Mouse (Mus musculus) heart, postnatal 0 days (tissue): ENCODE measurements at regions not wholly inside any gene's neighbourhood (a gene's known extent, or its start where the extent isn't known, plus 50 kb on each side); places are given as distances from the start of the nearest gene placed in this dataset.
A peak's percentile ranks its signal among the peaks of the same experiment; 100 is the strongest.

Source experiments
- ATAC-seq: fragments of 200-750 bp; cut with Nextera tagmentation; 2 replicates; pipeline ENCODE4 v1.8.0; 2017; ENCODE audit warnings: low read depth, moderate number of reproducible peaks, moderate library complexity; ENCODE audit not compliant: insufficient read depth
- DNase-seq: peaks from one replicate; pipeline ENCODE4 v3.0.0-alpha.2; 2016; ENCODE audit warnings: low spot score
- H3K27ac ChIP-seq: fragments of 300-500 bp; sonication (generic); 2 replicates; pipeline ENCODE4 v1.5.1; 2014; ENCODE audit warnings: low read depth, mild to moderate bottlenecking
- H3K27me3 ChIP-seq: fragments of 300-500 bp; sonication (generic); 2 replicates; pipeline ENCODE4 v1.6.1; 2014; ENCODE audit warnings: low read length, mixed read lengths; ENCODE audit not compliant: control insufficient read depth, insufficient read depth
- H3K36me3 ChIP-seq: fragments of 300-500 bp; sonication (generic); replicated peaks from 2 replicates; pipeline ENCODE4 v1.6.1; 2014; ENCODE audit warnings: low read length, mixed read lengths; ENCODE audit not compliant: control insufficient read depth, insufficient read depth
- H3K4me1 ChIP-seq: fragments of 300-500 bp; sonication (generic); 2 replicates; pipeline ENCODE4 v1.6.1; 2014; ENCODE audit warnings: antibody characterized with exemption; ENCODE audit not compliant: control insufficient read depth, insufficient read depth
- H3K4me2 ChIP-seq: fragments of 300-500 bp; sonication (generic); 2 replicates; pipeline ENCODE4 v1.6.1; 2014; ENCODE audit warnings: low read depth, mild to moderate bottlenecking, low read length, moderate library complexity
- H3K4me3 ChIP-seq: fragments of 300-500 bp; sonication (generic); 2 replicates; pipeline ENCODE4 v1.5.1; 2014; ENCODE audit warnings: low read depth, low read length
- H3K9ac ChIP-seq: fragments of 300-500 bp; sonication (generic); replicated peaks from 2 replicates; pipeline ENCODE4 v1.6.1; 2014; ENCODE audit warnings: low read depth, low read length, mixed read lengths
- H3K9me3 ChIP-seq: fragments of 300-500 bp; sonication (generic); replicated peaks from 2 replicates; pipeline ENCODE4 v1.6.1; 2016; ENCODE audit warnings: low read length; ENCODE audit not compliant: control insufficient read depth
- CTCF ChIP-seq: IDR thresholded peaks from 2 replicates; pipeline ENCODE4 v1.5.1; 2016; ENCODE audit warnings: antibody characterized with exemption, control low read depth, low read depth
- EP300 ChIP-seq: IDR thresholded peaks from 2 replicates; pipeline ENCODE4 v1.6.1; 2016; ENCODE audit warnings: antibody characterized with exemption, low read depth
- WGBS: fragments of 180-500 bp; shearing (Covaris S2); extraction: QIAGEN DNeasy Blood & Tissue Kit; methylation state at CpG from one replicate; pipeline ENCODE4 v1.1.7; 2014; 5-methylcytosine and 5-hydroxymethylcytosine counted together

- Histone ChIP-seq H3K27ac (no peak overlapping the region), H3K4me3 (no peak overlapping the region), H3K27me3 (no peaks in the 10 kb centered on the region), H3K9me3 (no peaks in the 10 kb centered on the region), H3K4me1 (no peaks in the 10 kb centered on the region), H3K4me2 (no peak overlapping the region), H3K9ac (no peak overlapping the region), H3K36me3 (no peaks in the 10 kb centered on the region)
- WGBS, result 90% methylated on average over 23 of the region's 23 CpGs
- DNase-seq (no peak), ATAC-seq (no peak)
- TF ChIP-seq EP300, result no peak
- TF ChIP-seq CTCF, result no peak
These were observed 276.2 kb downstream of the Barhl2 start for GRCm38 (mm10) chr5:106181726-106182125.

GRCm38 (mm10) chr5:106172162-106172561, 285.8 kb downstream of the Barhl2 start:
- Histone ChIP-seq H3K36me3 (no peaks in the 10 kb centered on the region), H3K4me2 (no peak overlapping the region), H3K4me3 (no peak overlapping the region), H3K27ac (no peak overlapping the region), H3K9me3 (no peaks in the 10 kb centered on the region), H3K4me1 (no peaks in the 10 kb centered on the region; the same call in 1 of the 2 replicates), H3K27me3 (no peaks in the 10 kb centered on the region), H3K9ac (no peak overlapping the region)
- WGBS, result 13% methylated on average over 3 of the region's 3 CpGs
- TF ChIP-seq CTCF (no peak), EP300 (no peak)
- ATAC-seq (0 out of 2 replicates have a peak, but pooled peaks have one; percentile 27), DNase-seq (peak; percentile 30)

- Histone ChIP-seq H3K27ac (no peak overlapping the region), H3K4me3 (no peak overlapping the region), H3K4me2 (no peak overlapping the region), H3K9me3 (no peaks in the 10 kb centered on the region), H3K36me3 (no peaks in the 10 kb centered on the region), H3K9ac (no peak overlapping the region), H3K27me3 (no peaks in the 10 kb centered on the region), H3K4me1 (no peaks in the 10 kb centered on the region; the same call in 1 of the 2 replicates)
- no peak for DNase-seq
- WGBS, result 94% methylated on average over 4 of the region's 4 CpGs
- no peak for ATAC-seq
- TF ChIP-seq CTCF, result no peak
- TF ChIP-seq EP300, result no peak
These were observed 287.6 kb downstream of the Barhl2 start for GRCm38 (mm10) chr5:106170405-106170804.

- Histone ChIP-seq H3K4me1 (no peaks in the 10 kb centered on the region; the same call in 1 of the 2 replicates), H3K4me2 (no peak overlapping the region), H3K36me3 (no peaks in the 10 kb centered on the region), H3K27ac (no peak overlapping the region), H3K9ac (no peak overlapping the region), H3K27me3 (no peaks in the 10 kb centered on the region), H3K9me3 (no peaks in the 10 kb centered on the region), H3K4me3 (no peak overlapping the region)
- ATAC-seq (no peak), DNase-seq (no peak)
- TF ChIP-seq CTCF, result no peak
- TF ChIP-seq EP300, result no peak
- WGBS, result 77% methylated on average over 11 of the region's 11 CpGs
These were observed 290.4 kb downstream of the Barhl2 start for GRCm38 (mm10) chr5:106167556-106167955.

- Histone ChIP-seq H3K27ac (no peak overlapping the region), H3K4me2 (no peak overlapping the region), H3K4me3 (no peak overlapping the region), H3K27me3 (no peaks in the 10 kb centered on the region), H3K4me1 (no peaks in the 10 kb centered on the region), H3K9ac (no peak overlapping the region), H3K9me3 (no peaks in the 10 kb centered on the region), H3K36me3 (no peaks in the 10 kb centered on the region)
- no peak for ATAC-seq
- WGBS, result 56% methylated on average over 5 of the region's 5 CpGs
- TF ChIP-seq CTCF (no peak), EP300 (no peak)
- DNase-seq, result no peak
These were observed 289.9 kb downstream of the Zfp326 start for GRCm38 (mm10) chr5:106166266-106166665.

GRCm38 (mm10) chr5:106164190-106164589, 287.8 kb downstream of the Zfp326 start:
- H3K27me3 ChIP-seq, result no peaks in the 10 kb centered on the region
- no peak for ATAC-seq
- TF ChIP-seq EP300 (no peak), CTCF (no peak)
- H3K4me3 ChIP-seq, result no peak overlapping the region
- DNase-seq, result no peak
- WGBS, result 83% methylated on average over 8 of the region's 8 CpGs
- H3K4me2 ChIP-seq, result no peak overlapping the region
- H3K9me3 ChIP-seq, result no peaks in the 10 kb centered on the region
- no peak overlapping the region for H3K9ac ChIP-seq
- H3K4me1 ChIP-seq, result no peaks in the 10 kb centered on the region
- no peak overlapping the region for H3K27ac ChIP-seq
- no peaks in the 10 kb centered on the region for H3K36me3 ChIP-seq
